Mouse (Mus musculus): ENCODE results near the gene Runx2. TPM values are rescaled to one million over a fixed set of nuclear protein-coding genes. Genes with fewer than 3 reads are reported as not detected.

Gene Runx2
- total RNA-seq, 2 experiments from 2014 or later, result 3.4 to 6.5 TPM

DNA sequence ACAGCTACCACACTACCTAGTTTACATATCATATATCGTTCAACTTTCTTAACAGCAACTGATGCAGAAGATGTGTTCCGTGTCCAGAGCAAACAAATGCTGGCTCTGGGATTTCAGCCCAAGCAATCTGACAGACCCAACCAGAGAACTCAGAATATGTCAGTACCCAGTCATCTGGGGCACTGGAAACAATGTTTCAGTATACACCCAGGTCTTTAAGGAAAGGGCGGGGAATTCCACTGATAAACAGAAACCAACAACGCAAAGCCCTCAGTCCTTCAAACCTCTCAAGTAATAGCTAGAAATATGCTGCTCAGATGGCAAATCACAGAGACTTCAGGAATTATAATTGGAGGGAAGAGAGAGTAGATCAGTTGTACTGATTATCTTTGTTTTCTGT is 100.5 kb downstream of the Runx2 start:
- DNase-seq, result no peak

DNA sequence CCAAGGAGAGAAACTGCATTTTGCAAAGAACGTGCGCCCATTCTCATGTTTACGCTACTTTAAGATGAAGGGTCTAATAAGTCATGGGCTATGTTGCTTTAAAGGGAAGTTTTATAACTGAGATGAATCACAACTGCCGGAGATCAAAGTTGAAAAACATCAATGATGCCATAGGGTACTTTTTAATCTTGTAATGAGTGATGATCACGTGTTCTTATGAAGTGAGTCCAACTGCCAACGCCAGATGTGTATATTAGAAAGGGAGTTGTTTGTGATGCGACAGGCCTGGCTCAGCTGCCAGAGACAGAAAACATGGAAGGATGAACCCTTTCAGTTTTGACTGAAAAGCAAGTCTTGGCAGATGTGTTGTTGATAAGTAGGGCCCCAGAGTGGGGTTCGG is 101.2 kb downstream of the Runx2 start:
- no peak for DNase-seq

DNA sequence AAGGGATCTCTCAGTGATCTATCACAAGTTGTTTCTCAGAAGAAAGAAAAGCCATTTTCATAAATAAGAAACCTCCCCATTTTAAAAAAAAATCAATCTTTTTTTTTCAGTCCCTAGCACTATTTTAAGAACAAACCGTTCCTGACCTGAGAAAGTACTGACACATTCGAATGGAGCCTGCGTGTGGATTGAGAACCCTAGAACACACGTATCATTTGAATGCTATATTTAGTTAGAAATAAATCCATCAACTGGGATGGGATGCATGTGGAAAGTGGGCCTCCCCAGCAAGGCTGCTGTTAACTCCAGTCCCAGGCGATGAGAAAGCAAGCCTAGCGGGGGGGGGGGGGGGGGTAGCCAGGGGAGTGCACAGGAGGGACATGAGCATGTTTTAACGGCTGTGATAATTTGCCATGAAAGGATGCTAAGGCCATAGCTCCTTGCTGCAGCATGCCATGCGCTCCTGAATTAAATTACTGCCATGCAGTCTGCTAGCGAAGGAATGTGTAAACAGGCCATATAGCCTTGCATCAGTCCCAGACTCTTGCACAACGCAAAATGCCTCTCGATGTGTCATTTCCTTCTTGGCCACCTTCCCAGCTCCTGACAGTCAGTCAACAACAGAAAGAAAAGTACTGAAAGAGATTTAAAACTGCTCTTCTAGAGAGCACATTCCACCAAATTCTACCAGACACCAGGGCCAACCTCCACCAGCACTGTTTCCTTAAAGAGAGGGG is 104.9 kb downstream of the Runx2 start:
- peak; percentile 88 for DNase-seq

DNA sequence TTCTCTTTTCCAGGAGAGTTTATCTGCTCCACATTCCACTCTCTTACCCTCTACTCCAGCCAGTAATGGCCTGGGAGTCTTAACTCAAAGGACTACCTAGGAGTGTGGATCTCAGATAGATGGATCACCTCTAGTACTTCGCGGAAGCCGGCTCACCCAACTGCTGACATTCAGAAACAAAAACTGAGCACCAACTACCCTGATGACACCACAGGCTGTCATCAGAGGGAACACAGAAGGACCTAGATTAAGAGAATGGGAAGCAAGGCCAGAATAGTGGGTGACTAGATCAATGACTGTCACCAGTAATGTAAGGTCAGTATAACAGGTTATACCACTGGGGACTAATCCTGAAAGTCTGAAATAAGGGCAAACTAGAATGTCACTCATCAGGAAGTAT is 106.6 kb downstream of the Runx2 start:
- DNase-seq, result no peak

DNA sequence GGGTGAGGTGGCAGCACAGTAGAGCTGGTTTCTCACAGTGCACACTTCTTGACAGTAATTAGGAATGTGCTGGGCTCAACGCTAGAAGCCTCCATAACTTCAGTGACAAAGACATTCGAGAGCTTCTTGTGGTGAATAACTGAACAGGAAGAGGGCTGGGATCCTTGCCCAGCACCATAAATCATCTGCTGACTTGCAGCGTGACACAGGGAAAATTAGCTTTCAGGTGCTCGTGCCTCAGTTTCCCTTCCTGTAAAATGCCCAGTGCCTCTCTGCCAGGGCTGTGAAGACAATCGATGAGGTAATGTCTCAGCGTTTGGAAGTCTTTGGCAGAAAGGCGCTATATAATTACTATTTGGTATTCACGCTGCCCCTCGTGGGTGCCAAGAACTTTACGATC is 108.1 kb downstream of the Runx2 start:
- no peak for DNase-seq

DNA sequence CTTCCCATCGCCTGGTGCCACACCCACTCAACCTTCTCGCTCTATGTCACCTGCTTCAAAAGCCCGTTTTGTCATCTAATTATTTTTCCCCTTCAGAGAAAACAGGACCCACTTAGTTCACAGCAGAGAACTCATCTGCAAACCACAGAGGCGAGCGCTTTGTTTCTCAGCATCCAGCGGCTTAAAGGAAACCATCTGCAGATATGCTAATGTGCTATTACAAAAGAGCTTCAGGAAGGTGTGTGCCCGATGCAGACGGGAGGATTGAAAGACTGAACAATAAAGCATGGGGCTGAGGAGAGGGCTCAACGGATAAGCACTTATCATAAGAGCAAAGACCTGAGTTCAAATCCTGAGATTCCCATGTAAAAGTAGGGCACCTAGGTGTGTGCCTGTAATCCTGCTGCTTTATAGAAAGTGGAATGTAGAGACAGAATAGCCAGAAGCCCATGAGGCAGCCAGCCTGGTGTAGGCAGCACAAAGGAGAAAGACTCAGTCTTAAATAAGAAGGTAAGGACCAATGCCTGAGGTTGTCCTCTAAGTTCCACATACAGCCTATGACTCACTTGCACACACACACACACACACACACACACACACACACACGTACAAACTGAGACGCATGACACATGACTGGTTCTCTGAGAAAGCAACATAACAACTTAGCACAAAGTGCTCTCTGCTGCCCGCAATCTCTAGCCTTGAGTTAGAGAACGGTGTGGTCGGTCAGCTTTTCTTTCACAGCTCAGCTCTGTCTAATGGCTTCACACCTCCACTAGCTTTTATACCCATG is 111.9 kb downstream of the Runx2 start:
- DNase-seq, result peak; percentile 31

DNA sequence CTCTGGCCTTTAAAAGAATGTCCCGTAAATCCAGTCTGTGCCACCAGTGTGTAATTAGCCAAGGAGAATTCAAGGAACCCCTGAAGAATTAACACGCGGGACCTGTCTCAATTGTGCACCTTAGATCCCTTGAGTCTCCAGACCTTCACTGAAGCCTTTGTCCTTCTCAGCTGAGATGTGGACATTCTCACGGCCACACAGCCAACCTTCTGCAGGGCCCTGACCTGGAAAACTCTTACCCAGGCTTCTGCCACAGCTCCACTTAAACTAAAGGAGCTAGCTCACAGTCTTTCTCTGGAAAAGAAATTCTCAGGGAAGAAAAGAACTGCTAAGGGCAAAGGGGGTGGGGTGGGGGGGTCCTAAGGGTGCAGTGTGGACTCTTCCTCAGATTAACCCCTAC is 113.1 kb downstream of the Runx2 start:
- DNase-seq, result no peak

DNA sequence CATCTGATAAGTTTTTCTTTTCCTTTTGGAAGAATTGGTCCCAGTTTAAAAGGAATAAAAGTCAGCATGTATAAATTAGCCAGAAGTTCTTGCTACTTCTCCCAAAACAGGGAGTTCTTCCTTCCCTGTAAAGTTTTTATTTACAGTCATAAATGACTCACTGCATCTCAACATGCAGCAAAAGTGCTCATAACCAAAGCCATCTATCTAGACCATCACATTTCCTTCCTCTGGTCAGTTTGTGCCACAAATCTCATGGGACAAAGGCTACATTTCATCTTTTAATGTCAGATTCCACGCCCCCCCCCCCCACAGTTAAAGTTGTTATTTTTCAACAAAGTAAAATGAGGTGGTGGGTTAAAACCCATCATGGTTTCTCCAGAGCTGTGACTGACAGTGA is 114.3 kb downstream of the Runx2 start:
- DNase-seq, result no peak

DNA sequence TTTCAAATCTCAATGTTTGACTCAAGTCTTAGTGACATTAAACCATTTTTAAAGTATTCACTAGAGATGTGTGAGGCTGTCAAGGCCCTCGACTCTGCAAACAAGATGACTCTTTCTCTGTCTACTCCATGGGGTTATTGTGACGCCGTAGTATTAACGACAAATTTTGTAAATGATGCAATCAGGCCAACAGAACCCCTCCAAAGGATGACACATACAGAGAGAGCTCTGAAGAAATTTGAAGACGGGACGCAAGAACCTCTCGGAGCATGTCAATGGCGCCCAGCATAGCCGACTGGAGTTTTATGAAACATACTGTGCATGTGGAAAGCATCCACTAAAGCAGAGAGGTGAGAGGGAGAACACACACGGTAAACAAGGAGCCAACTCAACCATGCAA is 117.5 kb downstream of the Runx2 start:
- no peak for DNase-seq

DNA sequence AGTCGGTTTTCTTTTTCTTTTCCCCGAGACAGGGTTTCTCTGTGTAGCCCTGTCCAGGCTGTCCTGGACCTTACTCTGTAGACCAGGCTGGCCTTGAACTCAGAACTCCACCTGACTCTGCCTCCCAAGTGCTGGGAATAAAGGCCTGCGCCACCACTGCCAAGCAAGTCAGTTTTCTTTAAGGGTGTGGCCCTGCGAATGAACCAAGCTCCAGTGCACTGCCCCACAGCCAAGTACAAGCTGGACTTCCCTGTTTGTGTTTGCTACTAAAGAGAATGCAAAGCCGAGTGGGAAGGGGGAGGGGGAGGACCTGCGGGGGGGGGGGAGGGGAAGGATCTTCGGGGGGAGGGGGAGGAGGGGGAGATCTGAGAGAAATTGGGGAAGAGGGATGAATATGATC is 121.0 kb downstream of the Runx2 start:
- no peak for DNase-seq

DNA sequence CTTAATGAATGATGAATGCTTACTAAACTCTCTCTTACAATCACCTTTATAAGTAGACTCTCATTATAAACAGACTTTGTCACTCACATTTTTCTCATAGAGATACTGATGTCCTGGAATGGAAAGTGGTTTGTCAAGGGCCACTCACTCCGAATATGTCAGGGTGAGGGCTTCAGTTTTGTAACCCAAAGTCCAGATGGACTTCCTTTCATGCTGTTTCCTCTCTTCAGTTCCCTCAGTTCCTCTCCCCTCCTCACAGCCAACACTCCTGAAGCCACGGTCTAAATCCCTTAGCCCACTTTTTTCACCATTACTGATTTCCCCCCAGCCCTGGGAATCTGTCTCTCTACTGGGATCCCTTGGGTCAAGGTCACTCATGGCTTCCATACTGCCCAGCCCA is 123.1 kb downstream of the Runx2 start:
- DNase-seq, result no peak

DNA sequence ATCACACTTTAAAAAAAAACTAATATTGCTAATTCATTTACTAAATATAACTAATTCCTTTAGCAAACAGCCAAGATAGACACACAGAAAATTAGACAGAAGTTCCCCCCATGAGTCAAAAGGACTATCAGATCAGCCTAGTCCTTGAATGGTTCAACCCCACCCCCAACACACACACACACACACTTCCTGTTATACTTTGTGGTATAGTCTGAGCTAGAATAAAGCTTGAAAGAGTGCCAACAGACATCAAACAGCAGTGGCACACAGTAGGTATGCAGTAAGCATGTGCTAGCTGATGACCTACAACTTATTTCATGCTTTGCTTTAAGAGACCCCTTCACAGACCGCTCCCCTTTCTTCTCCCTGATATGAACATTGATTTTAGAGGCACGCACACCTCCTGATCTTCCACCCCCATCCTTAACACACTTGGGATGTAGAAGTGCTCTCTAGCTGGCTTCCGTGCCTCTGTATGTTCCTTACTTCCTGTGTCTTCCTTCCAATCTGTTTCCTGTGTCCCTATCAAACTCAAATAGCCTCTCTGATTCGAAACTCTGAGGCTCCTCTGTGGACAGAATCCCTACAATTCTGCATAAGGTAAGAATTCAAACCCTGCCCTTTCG is 124.1 kb downstream of the Runx2 start:
- no peak for DNase-seq

DNA sequence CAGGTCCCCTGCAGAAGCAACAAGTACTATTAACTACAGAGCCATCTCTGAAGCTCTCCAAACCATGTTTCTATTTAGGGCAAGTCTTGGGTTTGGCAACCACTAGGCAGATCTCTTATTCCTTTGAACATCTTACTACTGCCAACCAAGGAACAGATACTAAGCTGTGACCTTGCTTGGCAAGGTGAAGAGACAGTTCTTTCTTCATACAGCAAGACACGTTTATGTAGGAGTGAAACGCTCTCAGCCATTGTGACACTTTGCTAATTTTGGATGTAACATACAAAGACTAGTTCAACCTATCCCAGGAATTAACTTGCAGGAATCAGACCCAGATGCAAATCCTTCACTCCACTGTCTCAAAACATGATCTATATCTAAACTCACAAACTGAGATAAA is 126.3 kb downstream of the Runx2 start:
- no peak for DNase-seq

DNA sequence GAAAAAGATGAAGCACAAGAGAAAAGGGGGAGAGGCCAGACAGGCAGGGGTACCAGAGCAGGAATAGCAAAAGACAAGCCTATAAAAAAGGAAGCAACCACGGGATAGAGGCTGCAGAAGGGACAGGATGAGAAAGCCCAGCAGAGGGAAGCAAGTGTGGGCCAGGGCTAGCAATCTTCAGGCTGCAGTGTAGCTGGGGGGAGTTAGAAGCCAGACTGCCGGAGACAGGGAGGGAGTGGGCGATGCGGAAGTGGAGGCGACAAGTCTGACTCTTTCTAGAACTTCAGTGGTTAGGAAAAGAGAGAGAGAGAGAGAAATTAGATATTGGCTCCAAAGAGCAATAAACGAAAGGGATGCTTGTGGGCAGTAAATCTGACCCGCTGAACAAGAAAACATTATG is 129.1 kb downstream of the Runx2 start:
- no peak for DNase-seq

DNA sequence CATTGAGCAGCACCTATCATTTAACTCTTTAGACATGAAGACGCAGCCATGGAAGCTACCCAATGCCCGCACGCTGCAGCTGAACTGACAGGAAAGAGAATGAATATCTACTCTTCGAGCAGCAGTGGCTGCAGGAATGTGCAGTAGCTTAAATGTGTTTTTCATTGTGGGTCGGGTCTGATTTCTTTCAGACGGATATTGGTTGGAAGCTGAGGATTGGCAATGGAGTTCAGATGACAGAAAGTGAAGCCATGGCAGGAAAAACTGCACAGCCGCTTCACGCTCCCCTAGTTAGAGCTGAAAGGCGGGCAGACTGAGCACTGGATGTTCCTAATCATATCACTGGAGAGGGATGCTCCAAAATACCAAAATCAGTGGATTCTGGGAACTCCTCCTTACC is 131.6 kb downstream of the Runx2 start:
- no peak for DNase-seq

DNA sequence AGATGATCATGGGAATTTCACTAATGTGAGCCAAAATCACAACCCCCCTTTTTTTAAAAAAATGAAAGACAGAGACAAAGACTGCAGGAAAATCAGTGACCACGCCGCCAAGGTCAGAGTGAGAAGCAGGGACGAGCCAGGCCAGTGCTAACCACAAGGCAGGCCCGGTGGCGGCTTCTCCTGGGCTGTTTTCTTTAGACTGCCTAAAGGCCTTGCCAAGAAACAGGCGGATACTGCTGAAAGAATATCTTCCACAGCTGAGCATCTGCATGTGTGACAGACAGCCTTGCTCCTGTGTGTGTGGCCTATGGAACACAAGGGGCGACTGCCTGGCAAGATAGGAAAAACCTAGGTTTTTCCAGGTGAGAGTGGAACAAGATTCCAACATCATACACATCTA is 136.8 kb downstream of the Runx2 start:
- DNase-seq, result peak; percentile 53

DNA sequence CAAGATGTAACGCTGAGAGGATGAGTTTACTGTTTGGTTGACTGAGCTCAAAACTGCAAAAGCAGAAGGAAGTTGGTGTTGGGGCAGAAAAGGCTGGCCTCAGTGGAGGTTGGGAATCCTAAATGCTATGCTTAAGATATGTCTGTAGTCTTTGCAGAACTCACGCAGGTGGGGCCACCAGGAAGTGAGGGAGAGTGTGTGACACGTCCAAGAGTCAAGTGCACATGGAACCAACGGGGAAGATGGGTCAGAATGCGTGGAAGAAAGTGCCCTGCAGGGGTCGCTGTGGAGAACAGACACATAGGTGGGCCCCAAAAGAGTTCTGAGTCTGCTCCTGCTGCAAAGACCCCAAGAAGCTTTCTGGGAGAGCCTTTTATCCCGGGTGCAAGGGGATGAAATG is 141.8 kb downstream of the Runx2 start:
- DNase-seq, result peak; percentile 16

DNA sequence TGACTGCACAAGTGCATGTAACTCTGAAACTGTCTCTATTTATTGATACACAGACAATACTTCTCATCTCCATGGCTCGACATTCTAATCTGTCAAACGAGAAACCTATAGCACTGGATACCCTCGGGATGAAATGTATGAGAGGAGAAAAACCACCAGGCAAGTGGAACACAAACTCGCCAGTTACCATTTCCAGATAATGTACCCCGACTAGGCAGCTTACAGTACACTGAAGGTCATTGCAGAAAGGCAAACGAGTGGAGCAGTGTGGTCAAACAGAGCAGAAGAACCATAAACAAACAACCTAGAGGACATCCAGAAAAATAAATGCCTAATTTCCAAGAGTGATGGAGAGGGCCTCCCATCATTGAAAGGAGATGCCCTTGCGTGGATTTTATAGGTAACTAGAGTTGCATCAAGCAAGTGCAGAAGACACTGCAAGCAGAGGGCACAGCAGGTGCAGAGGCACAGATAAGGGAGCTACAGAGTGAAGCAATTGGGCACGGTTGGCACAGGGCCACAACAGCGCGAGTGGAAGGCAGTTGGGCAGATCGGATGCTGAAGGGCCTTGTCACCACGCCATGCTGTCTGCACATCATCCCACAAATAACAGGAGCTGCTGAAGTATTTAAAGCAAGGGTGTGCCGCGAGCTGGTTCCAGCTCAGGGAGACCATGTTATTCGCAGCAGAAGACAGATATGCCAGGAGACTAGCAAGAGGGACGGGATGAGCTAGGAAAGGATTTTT is 142.5 kb downstream of the Runx2 start:
- DNase-seq, result peak; percentile 62

DNA sequence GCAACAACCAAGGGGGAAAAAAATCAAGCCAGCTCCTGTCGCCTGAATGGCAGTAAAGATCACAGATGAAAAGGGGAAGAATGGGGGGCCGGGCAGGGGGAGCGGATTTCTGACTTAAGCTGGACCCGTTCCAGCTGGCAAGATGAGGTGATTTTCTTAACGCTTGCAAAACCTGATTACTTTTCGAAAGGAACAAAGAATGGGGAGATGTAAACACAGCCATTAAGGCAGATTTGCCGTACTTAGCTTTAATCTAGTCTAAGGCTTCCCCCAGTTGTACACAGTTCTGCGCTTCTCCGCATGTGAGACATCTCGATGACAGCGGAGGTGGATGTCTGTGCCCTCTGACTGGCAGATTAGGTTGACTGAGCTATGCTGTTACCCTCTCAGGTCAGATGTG is 144.6 kb downstream of the Runx2 start:
- DNase-seq, result no peak

DNA sequence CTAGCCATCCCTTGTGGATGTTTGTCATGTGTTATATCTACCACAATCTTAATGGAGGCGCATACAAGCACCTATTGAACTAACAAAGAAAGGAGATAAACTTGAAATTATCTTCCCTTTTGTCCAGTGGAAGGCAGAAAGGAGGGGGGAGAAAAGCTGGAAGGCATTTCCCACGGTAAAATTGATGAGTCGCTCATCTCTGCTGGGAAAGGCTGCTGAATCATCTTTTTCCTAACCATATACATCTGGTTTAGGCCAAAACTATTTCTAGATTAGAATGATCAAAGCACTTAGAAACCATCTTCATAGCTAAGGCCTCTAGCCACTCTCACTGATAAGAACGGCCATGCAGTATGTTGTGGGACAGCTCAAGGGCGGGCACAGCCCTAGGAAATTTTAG is 147.3 kb downstream of the Runx2 start:
- DNase-seq, result no peak

DNA sequence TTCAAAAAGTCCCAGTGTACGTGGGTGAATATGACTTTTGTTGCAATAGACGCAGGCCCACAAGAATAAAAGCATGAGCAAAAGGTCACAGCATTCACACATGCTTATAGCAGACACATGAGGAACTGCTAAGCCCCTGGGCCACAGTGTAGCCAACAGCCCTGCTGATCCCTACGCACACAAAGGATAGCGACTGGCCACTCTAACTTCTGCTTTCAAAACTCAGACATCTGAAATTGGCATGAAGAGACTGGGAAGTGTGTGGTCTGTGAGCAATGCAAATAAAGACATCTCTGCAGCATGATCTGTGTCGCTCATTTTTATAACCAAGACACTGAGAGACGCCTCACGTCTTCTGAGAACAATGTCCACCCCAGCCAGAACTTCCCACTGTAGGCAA is 150.7 kb downstream of the Runx2 start:
- DNase-seq, result no peak

DNA sequence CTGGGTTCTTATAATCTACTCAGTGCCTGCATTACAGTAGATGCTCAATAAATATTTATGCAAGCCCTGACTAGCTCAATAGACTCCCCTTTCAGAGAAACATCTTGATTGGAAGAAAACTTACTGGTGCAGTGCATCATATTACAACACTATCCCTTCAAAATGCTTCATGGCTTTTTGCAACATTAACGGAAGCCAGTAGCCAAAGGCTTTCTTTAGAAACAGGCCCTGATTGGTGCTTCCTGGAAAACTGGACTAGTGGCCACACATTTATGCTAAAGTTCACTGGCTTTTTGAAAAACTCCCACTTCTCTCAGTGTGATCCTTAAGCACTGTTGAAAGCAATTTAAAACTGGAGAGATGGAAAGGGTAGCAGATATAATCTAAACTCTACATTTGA is 151.4 kb downstream of the Runx2 start:
- DNase-seq, result no peak
